Mouse (Mus musculus) heart, adult 2 months (tissue): ENCODE measurements around the gene Stk4. TPM values are rescaled to one million over a fixed set of nuclear protein-coding genes. Genes with fewer than 3 reads are reported as not detected.

Source experiments
- DNase-seq, 2 experiments: peaks; one replicate each; pipeline ENCODE4 v3.0.0; 2021
- H3K27ac ChIP-seq: fragments of 200-600 bp; 2 replicates; pipeline ENCODE4 v1.8.1; 2022
- H3K27me3 ChIP-seq: fragments of 200-500 bp; 2 replicates; pipeline ENCODE4 v1.6.1; 2012; ENCODE audit warnings: mild to moderate bottlenecking, low read length, inconsistent platforms, mixed read lengths; ENCODE audit not compliant: control insufficient read depth, insufficient read depth
- H3K36me3 ChIP-seq: fragments of 200-500 bp; 2 replicates; pipeline ENCODE4 v1.6.1; 2012; ENCODE audit warnings: low read length, inconsistent platforms; ENCODE audit not compliant: control insufficient read depth, insufficient read depth
- H3K4me1 ChIP-seq: fragments of 200-500 bp; 2 replicates; pipeline ENCODE4 v1.6.1; 2011; ENCODE audit warnings: low read length; ENCODE audit not compliant: control insufficient read depth, insufficient read depth
- H3K4me3 ChIP-seq: fragments of 200-600 bp; 2 replicates; pipeline ENCODE4 v1.8.1; 2022
- H3K79me2 ChIP-seq: fragments of 200-500 bp; replicated peaks from 2 replicates; pipeline ENCODE4 v1.6.1; 2012; ENCODE audit warnings: mild to moderate bottlenecking, inconsistent platforms, low read length, moderate library complexity, mixed read lengths; ENCODE audit not compliant: control insufficient read depth, insufficient read depth
- H3K9ac ChIP-seq: fragments of 200-500 bp; 2 replicates; pipeline ENCODE4 v1.6.1; 2012; ENCODE audit warnings: low read depth, mild to moderate bottlenecking, control low read depth, inconsistent platforms, low read length, mixed read lengths
- CTCF ChIP-seq: fragments of 200-600 bp; IDR thresholded peaks from 2 replicates; pipeline ENCODE4 v1.8.1; 2022; ENCODE audit warnings: antibody characterized with exemption, mild to moderate bottlenecking, moderate library complexity
- EP300 ChIP-seq: fragments of 200-500 bp; IDR thresholded peaks from 2 replicates; pipeline ENCODE4 v1.6.1; 2011; ENCODE audit warnings: low read depth, low read length, control low read depth; ENCODE audit not compliant: insufficient read depth
- POLR2A ChIP-seq: fragments of 200-500 bp; IDR thresholded peaks from 2 replicates; pipeline ENCODE4 v1.6.1; 2011; ENCODE audit warnings: mild to moderate bottlenecking, low read depth, low read length, control low read depth; ENCODE audit not compliant: insufficient read depth
- WGBS: fragments of 180-500 bp; shearing (Covaris S2); methylation state at CpG from one replicate; pipeline ENCODE4 v1.1.7; 2018; 5-methylcytosine and 5-hydroxymethylcytosine counted together
- intact Hi-C: fragments of 180-260 bp; cut with DNase I; formaldehyde crosslinking; loops from one replicate; pipeline ENCODE4 v1.15.1; 2025
- polyA plus RNA-seq: library from polyadenylated mRNA; depleted of rRNA; stranded (reverse); fragments of >200 nt; gene quantifications from 2 replicates; pipeline ENCODE4 v1.2.3, GENCODE M21; 2012
- total RNA-seq, 2 experiments: library from RNA; stranded (reverse); gene quantifications; 2 replicates each; pipeline ENCODE4 v1.2.3; 2021

The Stk4 gene
- total and polyA plus RNA-seq, 3 experiments, result 6.4 to 14.7 (median 14.3) TPM

DNA sequence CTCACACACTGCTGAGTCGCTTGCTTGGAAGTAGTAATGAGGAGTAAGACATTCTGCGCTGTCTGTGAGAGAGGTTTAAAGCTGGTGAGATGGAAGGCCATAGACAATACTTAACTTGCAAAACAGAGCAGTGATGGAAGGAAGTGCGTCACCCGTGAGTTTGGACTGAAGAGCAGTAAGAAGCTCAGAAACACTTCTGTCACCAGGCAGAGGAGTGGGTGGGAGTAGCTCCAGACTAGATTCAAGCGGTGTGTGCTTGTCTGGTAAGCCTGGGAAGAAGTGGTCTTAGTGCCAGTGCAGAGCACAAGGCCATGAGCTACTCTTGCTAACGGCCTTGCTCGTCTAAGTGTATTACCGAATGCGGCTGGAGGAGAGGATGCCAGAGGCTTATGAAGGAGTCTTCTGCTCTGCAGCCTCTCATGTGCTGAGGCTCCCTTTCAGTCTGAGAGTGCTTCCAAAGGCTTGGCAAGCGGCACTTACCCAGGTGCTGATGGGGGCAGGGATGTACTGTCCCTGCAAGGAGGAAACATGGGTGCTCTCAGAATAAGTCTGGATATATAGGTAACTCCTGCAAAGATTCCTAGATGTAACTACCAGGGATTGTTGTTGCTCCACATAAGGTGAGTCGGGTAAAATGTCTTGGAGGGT is 28.6 kb downstream of the Stk4 start:
- no peak for TF ChIP-seq CTCF
- TF ChIP-seq EP300, result no peak
- no peak for TF ChIP-seq POLR2A
- H3K4me1 ChIP-seq, result no peaks in the 10 kb centered on the region
- WGBS, result 95% methylated on average over 11 of the region's 11 CpGs
- H3K27ac ChIP-seq, result no peak overlapping the region
- no peaks in the 10 kb centered on the region for H3K27me3 ChIP-seq
- no peaks in the 10 kb centered on the region for H3K36me3 ChIP-seq
- H3K9ac ChIP-seq, result no peak overlapping the region
- DNase-seq, result no peak
- intact Hi-C loops, result no loop called here
- no peaks in the 10 kb centered on the region for H3K79me2 ChIP-seq
- no peak overlapping the region for H3K4me3 ChIP-seq

DNA sequence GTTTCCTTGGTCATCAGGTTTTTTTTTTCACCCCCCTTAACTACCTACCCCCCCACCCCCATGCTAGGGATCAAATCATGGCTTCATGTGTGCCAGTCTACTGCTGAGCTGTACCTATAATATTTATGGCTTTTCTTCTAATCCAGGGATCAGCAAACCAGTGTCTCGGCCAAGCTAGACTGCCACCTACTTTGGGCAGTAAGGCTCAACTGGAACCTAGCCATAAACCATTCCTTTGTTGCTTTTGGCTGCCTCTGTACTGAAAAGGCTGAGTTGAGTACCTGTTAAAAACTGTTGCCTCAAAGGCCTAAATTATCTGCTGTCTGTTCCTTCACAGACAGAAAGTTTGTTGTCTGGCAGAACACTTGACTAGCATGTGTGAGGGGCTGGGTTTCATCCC is 31.8 kb downstream of the Stk4 start:
- intact Hi-C loops, result loop anchor here (5.0 to 10.0 kb wide), 2 partner anchors 243 to 285 kb away; partner anchors contain the start of gene Slpi

DNA sequence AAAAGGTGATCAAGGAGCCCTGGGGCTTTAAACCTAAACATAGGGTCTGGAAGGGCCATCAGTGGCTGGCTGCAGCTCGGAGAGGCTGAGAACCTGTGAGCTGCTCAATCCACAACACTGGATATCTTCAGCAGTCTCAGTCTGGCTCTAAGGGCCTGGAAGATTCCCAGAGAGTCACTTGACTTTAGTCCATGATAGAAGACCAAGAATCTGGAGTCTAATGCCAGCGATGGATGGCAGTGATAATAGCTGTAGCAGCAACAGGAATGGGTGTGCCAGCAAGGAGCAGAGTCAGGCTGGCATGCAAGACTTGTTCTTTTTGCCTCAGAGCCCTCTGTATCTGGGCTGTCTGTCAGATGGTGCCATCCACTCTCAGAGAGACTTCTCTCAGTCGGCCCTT is 32.2 kb downstream of the Stk4 start:
- no peaks in the 10 kb centered on the region for H3K4me1 ChIP-seq
- H3K36me3 ChIP-seq, result no peaks in the 10 kb centered on the region
- intact Hi-C loops, result loop anchor here (5.0 to 10.0 kb wide), 2 partner anchors 242 to 285 kb away; partner anchors contain the start of gene Slpi
- no peak overlapping the region for H3K9ac ChIP-seq
- no peaks in the 10 kb centered on the region for H3K79me2 ChIP-seq
- H3K27me3 ChIP-seq, result no peaks in the 10 kb centered on the region
- TF ChIP-seq EP300, result no peak
- no peak for TF ChIP-seq CTCF
- no peak for TF ChIP-seq POLR2A
- no peak overlapping the region for H3K27ac ChIP-seq
- 82% methylated on average over 3 of the region's 3 CpGs for WGBS
- H3K4me3 ChIP-seq, result no peak overlapping the region
- DNase-seq, result no peak

More for the DNA sequence above, 31.8 kb downstream of the Stk4 start:
- no peaks in the 10 kb centered on the region for H3K36me3 ChIP-seq
- no peaks in the 10 kb centered on the region for H3K27me3 ChIP-seq
- no peak for DNase-seq
- no peak overlapping the region for H3K9ac ChIP-seq
- H3K4me3 ChIP-seq, result no peak overlapping the region
- no peaks in the 10 kb centered on the region for H3K4me1 ChIP-seq
- no peak for TF ChIP-seq EP300
- H3K79me2 ChIP-seq, result no peaks in the 10 kb centered on the region
- WGBS, result 61% methylated on average over 1 of the region's 1 CpGs
- H3K27ac ChIP-seq, result no peak overlapping the region

DNA sequence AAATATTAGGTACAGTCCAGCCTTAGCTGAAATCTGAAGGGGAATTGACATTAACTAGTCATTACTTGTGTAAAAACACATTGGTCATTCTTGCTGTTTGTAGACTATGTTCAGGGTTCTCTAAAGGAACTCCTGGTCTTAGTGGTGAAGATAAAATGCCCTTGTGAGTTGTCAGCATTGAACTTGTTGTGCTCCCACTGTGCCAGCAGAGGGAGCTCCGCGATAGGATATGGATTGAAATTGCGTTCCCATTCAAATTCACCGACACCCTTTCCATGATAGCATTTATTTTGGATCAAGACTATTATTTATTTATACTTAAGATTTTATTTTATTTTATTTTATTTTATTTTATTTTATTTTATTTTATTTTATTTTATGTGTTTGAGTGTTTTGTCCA is 33.4 kb downstream of the Stk4 start:
- TF ChIP-seq EP300, result peak; percentile 66; the same call in 1 of the 2 replicates
- TF ChIP-seq POLR2A, result no peak
- peaks cover 2% of the 10 kb centered on the region; the same call in 1 of the 2 replicates for H3K36me3 ChIP-seq

GRCm38 (mm10) chr2:164106287-164107035 is 36.3 kb downstream of the Stk4 start:
- no peak for TF ChIP-seq CTCF
- TF ChIP-seq EP300, result no peak
- no peak for TF ChIP-seq POLR2A
- H3K4me1 ChIP-seq, result 0 out of 2 replicates have a peak, but pooled peaks cover 1% of the 10 kb centered on the region
- DNase-seq, result no peak
- H3K27ac ChIP-seq, result no peak overlapping the region
- intact Hi-C loops, result loop anchor here (2.0 to 10.0 kb wide), 2 partner anchors 74 to 238 kb away; no protein-coding TSS in a partner anchor
- H3K4me3 ChIP-seq, result no peak overlapping the region
- H3K9ac ChIP-seq, result no peak overlapping the region
- no peaks in the 10 kb centered on the region for H3K27me3 ChIP-seq
- peaks cover 2% of the 10 kb centered on the region; the same call in 1 of the 2 replicates for H3K36me3 ChIP-seq
- 66% methylated on average over 14 of the region's 14 CpGs for WGBS
- H3K79me2 ChIP-seq, result no peaks in the 10 kb centered on the region

More for the DNA sequence above, 33.4 kb downstream of the Stk4 start:
- intact Hi-C loops, result loop anchor here (1.0 to 10.0 kb wide), 3 partner anchors 241 to 304 kb away; partner anchors contain the start of gene Slpi
- 21% methylated on average over 4 of the region's 4 CpGs for WGBS
- DNase-seq, result peak; percentile 41 to 72
- Histone ChIP-seq H3K79me2 (no peaks in the 10 kb centered on the region), H3K4me3 (no peak overlapping the region), H3K9ac (no peak overlapping the region), H3K27me3 (no peaks in the 10 kb centered on the region), H3K27ac (no peak overlapping the region), H3K4me1 (no peaks in the 10 kb centered on the region)
